Comparison of ENCODE assay signal across 25 mouse cellular contexts in genomic region chr5:120594485-120594884, GRCm38 (mm10). TPM values are rescaled to one million over a fixed set of nuclear protein-coding genes. Genes with fewer than 3 reads are reported as not detected.
"Had no signal": no experiment of that assay in that cellular context is flagged by ENCODE, and none has a peak within 500 bp of the region (broad histone marks: within the 10 kb centered on the region; RNA-seq: fewer than 3 reads in every experiment).

No protein-coding gene starts in this region.

- H3K4me2 ChIP-seq: liver, embryonic 13.5 days; midbrain, embryonic 11.5 days had no signal

- H3K4me3 ChIP-seq: liver, embryonic 13.5 days had no signal

- H3K27ac ChIP-seq: hindbrain, postnatal 0 days; liver, embryonic 13.5 days; stomach, postnatal 0 days had no signal

- H3K27me3 ChIP-seq: liver, embryonic 13.5 days had no signal

- ATAC-seq: hindbrain, postnatal 0 days; intestine, postnatal 0 days had no signal

- H3K9ac ChIP-seq: liver, embryonic 13.5 days had no signal

- H3K36me3 ChIP-seq: liver, embryonic 13.5 days had no signal

- DNase-seq: liver, embryonic 13.5 days; lung, adult 2 months; lung, postnatal 14 days; lung, postnatal 4 days; midbrain, embryonic 14.5 days; thymus, adult 2 months; thymus, postnatal 14 days; thymus, postnatal 4 days had no signal

RNA-seq across cellular contexts. Expression of gene Cfap73, which starts 39.5 kb away (rescaled TPM):
- total RNA-seq: left cerebral cortex, adult 18-20 months; left cerebral cortex, postnatal 36 days; liver, adult 2 months; megakaryocyte progenitor cell, adult 5-6 weeks; megakaryocyte-erythroid progenitor cell, adult 5-6 weeks had no signal
- polyA plus RNA-seq: intestine, embryonic 14.5 days; intestine, postnatal 0 days; limb, embryonic 11.5 days; limb, embryonic 14.5 days; liver, adult 2 months; liver, embryonic 13.5 days; liver, embryonic 16.5 days; midbrain, embryonic 11.5 days; midbrain, embryonic 14.5 days; neural tube, embryonic 11.5 days; small intestine, adult 2 months; spleen, adult 2 months; stomach, embryonic 14.5 days had no signal
